Mouse (Mus musculus): ENCODE results near the gene Rab34.

GRCm38 (mm10) chr11:78171328-78171727 lies 16.9 kb upstream of the Rab34 start:
- TF ChIP-seq CTCF (IDR thresholded peaks at IDR 0.05; ENCODE audit: borderline replicate concordance, insufficient read depth, low read length) (no peak), POLR2A (IDR thresholded peaks at IDR 0.05; ENCODE audit: low read depth, low read length) (no peak)

Measured in embryonic fibroblast, embryonic 13.5 days (primary cell).